Mouse (Mus musculus) stomach, postnatal 0 days (tissue): ENCODE measurements around the gene Zfp423. TPM values are rescaled to one million over a fixed set of nuclear protein-coding genes. Genes with fewer than 3 reads are reported as not detected.

Experiments used
- ATAC-seq: fragments of 200-750 bp; cut with Nextera tagmentation; 2 replicates; pipeline ENCODE4 v1.8.0; 2017; ENCODE audit not compliant: low FRiP score, low TSS enrichment
- DNase-seq: peaks from one replicate; pipeline ENCODE4 v3.0.0-alpha.2; 2016; ENCODE audit warnings: low spot score
- H3K27ac ChIP-seq: fragments of 300-500 bp; sonication (generic); replicated peaks from 2 replicates; pipeline ENCODE4 v1.5.1; 2014; ENCODE audit warnings: mild to moderate bottlenecking, control low read depth
- H3K27me3 ChIP-seq: fragments of 300-500 bp; sonication (generic); 2 replicates; pipeline ENCODE4 v1.6.1; 2014; ENCODE audit warnings: low read length; ENCODE audit not compliant: control insufficient read depth, insufficient read depth
- H3K36me3 ChIP-seq: fragments of 300-500 bp; sonication (generic); 2 replicates; pipeline ENCODE4 v1.6.1; 2014; ENCODE audit warnings: low read length, mixed read lengths; ENCODE audit not compliant: control insufficient read depth, insufficient read depth
- H3K4me1 ChIP-seq: fragments of 300-500 bp; sonication (generic); replicated peaks from 2 replicates; pipeline ENCODE4 v1.6.1; 2014; ENCODE audit warnings: antibody characterized with exemption; ENCODE audit not compliant: control insufficient read depth, insufficient read depth
- H3K4me2 ChIP-seq: fragments of 300-500 bp; sonication (generic); replicated peaks from 2 replicates; pipeline ENCODE4 v1.6.1; 2014; ENCODE audit warnings: low read depth, mild to moderate bottlenecking, control low read depth, moderate library complexity
- H3K4me3 ChIP-seq: fragments of 300-500 bp; sonication (generic); 2 replicates; pipeline ENCODE4 v1.5.1; 2014; ENCODE audit warnings: low read depth, low read length, control low read depth
- H3K9ac ChIP-seq: fragments of 300-500 bp; sonication (generic); 2 replicates; pipeline ENCODE4 v1.6.1; 2014; ENCODE audit warnings: mild to moderate bottlenecking, low read length, control low read depth, mixed read lengths
- H3K9me3 ChIP-seq: fragments of 300-500 bp; sonication (generic); 2 replicates; pipeline ENCODE4 v1.6.1; 2016; ENCODE audit warnings: low read length; ENCODE audit not compliant: control insufficient read depth
- CTCF ChIP-seq: IDR thresholded peaks from 2 replicates; pipeline ENCODE4 v1.5.1; 2016; ENCODE audit warnings: antibody characterized with exemption, low read depth, mild to moderate bottlenecking, moderate library complexity
- EP300 ChIP-seq: optimal IDR thresholded peaks from 2 replicates; pipeline ENCODE3; 2016; ENCODE audit warnings: antibody characterized with exemption
- WGBS: fragments of 180-500 bp; shearing (Covaris S2); extraction: QIAGEN DNeasy Blood & Tissue Kit; methylation state at CpG from one replicate; pipeline ENCODE4 v1.1.7; 2014; 5-methylcytosine and 5-hydroxymethylcytosine counted together
- polyA plus RNA-seq: library from polyadenylated mRNA; unstranded; fragments of >200 nt; fragmentation: Nextera tagmentation; extraction: Ambion mirVana; gene quantifications from 2 replicates; pipeline ENCODE4 v1.2.1, GENCODE M21; 2015

Zfp423 gene
- polyA plus RNA-seq, 1 experiment from 2014 or later, result 2.6 TPM

GRCm38 (mm10) chr8:87690100-87691095 is 269.0 kb downstream of the Zfp423 start:
- 20% methylated on average over 27 of the region's 28 CpGs for WGBS
- ATAC-seq (no peak), DNase-seq (peak; percentile 26)
- no peak overlapping the region for H3K27ac ChIP-seq
- TF ChIP-seq CTCF (no peak), EP300 (no peak)
- no peaks in the 10 kb centered on the region for H3K36me3 ChIP-seq
- no peaks in the 10 kb centered on the region for H3K27me3 ChIP-seq
- no peaks in the 10 kb centered on the region for H3K9me3 ChIP-seq
- peak overlapping the region; percentile 23 for H3K4me2 ChIP-seq
- H3K9ac ChIP-seq, result no peak overlapping the region
- 0 out of 2 replicates have a peak overlapping the region, but pooled peaks have one; percentile 0 for H3K4me3 ChIP-seq
- no peaks in the 10 kb centered on the region for H3K4me1 ChIP-seq

- H3K9me3 ChIP-seq, result no peaks in the 10 kb centered on the region
- WGBS, result 84% methylated on average over 6 of the region's 6 CpGs
- no peak overlapping the region for H3K9ac ChIP-seq
- TF ChIP-seq CTCF (no peak), EP300 (no peak)
- no peak for DNase-seq
- no peak overlapping the region for H3K27ac ChIP-seq
- no peak for ATAC-seq
- no peak overlapping the region for H3K4me2 ChIP-seq
- no peaks in the 10 kb centered on the region for H3K4me1 ChIP-seq
- H3K27me3 ChIP-seq, result no peaks in the 10 kb centered on the region
- no peak overlapping the region for H3K4me3 ChIP-seq
- no peaks in the 10 kb centered on the region for H3K36me3 ChIP-seq
Measured at GRCm38 (mm10) chr8:87689192-87689591, 270.2 kb downstream of the Zfp423 start.

GRCm38 (mm10) chr8:87688348-87688747 is 271.0 kb downstream of the Zfp423 start:
- WGBS, result 72% methylated on average over 4 of the region's 4 CpGs
- ATAC-seq, result no peak
- no peak overlapping the region for H3K27ac ChIP-seq
- no peaks in the 10 kb centered on the region for H3K4me1 ChIP-seq
- no peak for TF ChIP-seq CTCF
- TF ChIP-seq EP300, result no peak
- H3K36me3 ChIP-seq, result no peaks in the 10 kb centered on the region
- no peaks in the 10 kb centered on the region for H3K9me3 ChIP-seq
- H3K4me2 ChIP-seq, result no peak overlapping the region
- DNase-seq, result no peak
- no peaks in the 10 kb centered on the region for H3K27me3 ChIP-seq
- H3K4me3 ChIP-seq, result no peak overlapping the region
- H3K9ac ChIP-seq, result no peak overlapping the region

- Histone ChIP-seq H3K4me1 (no peaks in the 10 kb centered on the region), H3K9ac (no peak overlapping the region), H3K27me3 (no peaks in the 10 kb centered on the region), H3K4me3 (no peak overlapping the region), H3K36me3 (no peaks in the 10 kb centered on the region), H3K9me3 (no peaks in the 10 kb centered on the region), H3K4me2 (no peak overlapping the region), H3K27ac (no peak overlapping the region)
- ATAC-seq (no peak), DNase-seq (no peak)
- TF ChIP-seq EP300, result no peak
- no peak for TF ChIP-seq CTCF
- WGBS, result 79% methylated on average over 10 of the region's 10 CpGs
Measured at GRCm38 (mm10) chr8:87686986-87687698, 272.3 kb downstream of the Zfp423 start.

- Histone ChIP-seq H3K9me3 (no peaks in the 10 kb centered on the region), H3K27me3 (no peaks in the 10 kb centered on the region), H3K4me2 (no peak overlapping the region), H3K27ac (no peak overlapping the region), H3K36me3 (no peaks in the 10 kb centered on the region), H3K9ac (no peak overlapping the region), H3K4me3 (no peak overlapping the region), H3K4me1 (no peaks in the 10 kb centered on the region)
- DNase-seq (no peak), ATAC-seq (no peak)
- WGBS, result 71% methylated on average over 3 of the region's 3 CpGs
- TF ChIP-seq CTCF (no peak), EP300 (no peak)
Measured at GRCm38 (mm10) chr8:87686026-87686425, 273.4 kb downstream of the Zfp423 start.

- ATAC-seq, result no peak
- no peak for TF ChIP-seq CTCF
- no peak for TF ChIP-seq EP300
- Histone ChIP-seq H3K4me2 (no peak overlapping the region), H3K27me3 (no peaks in the 10 kb centered on the region), H3K4me3 (no peak overlapping the region), H3K9me3 (no peaks in the 10 kb centered on the region), H3K9ac (no peak overlapping the region), H3K4me1 (no peaks in the 10 kb centered on the region), H3K36me3 (no peaks in the 10 kb centered on the region), H3K27ac (no peak overlapping the region)
- DNase-seq, result no peak
- 65% methylated on average over 8 of the region's 8 CpGs for WGBS
Measured at GRCm38 (mm10) chr8:87685392-87685791, 274.0 kb downstream of the Zfp423 start.
